Mouse (Mus musculus) spleen, postnatal 0 days (tissue): ENCODE results near the gene Atp6v0a1. TPM values are rescaled to one million over a fixed set of nuclear protein-coding genes. Genes with fewer than 3 reads are reported as not detected.

ENCODE experiments used
- polyA plus RNA-seq: library from polyadenylated mRNA; unstranded; fragments of >200 nt; fragmentation: Nextera tagmentation; extraction: Ambion mirVana; gene quantifications from 2 replicates; pipeline ENCODE4 v1.2.1, GENCODE M21; 2015

Gene Atp6v0a1
- 47.9 and 54.7 TPM in 2 replicates for polyA plus RNA-seq

DNA sequence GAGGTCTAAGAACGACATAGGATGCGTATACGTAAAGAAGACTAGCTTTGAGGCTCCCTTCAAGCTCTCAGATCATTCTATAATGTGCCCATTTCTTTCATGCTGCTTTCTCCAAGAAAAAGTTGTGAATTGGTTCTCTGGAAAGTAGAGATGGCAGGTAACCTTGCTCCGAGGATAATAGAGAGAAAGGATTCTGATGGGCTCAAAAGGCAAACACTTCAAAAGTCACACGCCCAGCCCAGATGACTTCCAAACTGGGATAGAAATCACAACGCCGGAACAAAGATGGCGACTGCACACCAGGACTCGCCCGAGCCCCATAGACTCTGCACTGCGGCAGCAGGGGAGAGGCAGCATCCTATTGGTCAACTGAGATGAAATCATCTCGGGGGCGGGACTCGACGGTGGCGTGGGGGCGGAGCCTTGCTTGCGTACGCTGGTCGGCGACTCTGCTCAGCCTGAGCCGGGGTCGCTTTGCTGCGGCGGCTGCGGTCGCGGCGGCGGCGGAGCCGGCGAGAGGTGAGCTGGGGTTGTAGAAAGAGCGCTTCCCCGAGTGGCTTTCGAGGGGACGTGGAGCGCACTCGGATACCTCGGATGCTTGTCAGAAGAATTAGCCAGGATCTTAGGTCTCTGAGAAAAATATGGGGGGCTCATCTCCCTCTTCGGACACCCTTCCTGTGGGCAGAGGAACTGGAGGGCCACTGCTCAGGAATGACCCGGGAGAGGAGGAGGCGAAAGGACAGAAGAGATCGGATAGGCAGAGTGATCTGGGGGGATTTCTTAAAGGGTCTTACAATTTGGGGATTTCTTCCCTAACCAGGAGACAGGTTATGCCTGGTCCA, at the start of gene Atp6v0a1:
Gene Atp6v0a1 (plus strand): TSS at position 407 of the 842 bp plus-strand sequence.

DNA sequence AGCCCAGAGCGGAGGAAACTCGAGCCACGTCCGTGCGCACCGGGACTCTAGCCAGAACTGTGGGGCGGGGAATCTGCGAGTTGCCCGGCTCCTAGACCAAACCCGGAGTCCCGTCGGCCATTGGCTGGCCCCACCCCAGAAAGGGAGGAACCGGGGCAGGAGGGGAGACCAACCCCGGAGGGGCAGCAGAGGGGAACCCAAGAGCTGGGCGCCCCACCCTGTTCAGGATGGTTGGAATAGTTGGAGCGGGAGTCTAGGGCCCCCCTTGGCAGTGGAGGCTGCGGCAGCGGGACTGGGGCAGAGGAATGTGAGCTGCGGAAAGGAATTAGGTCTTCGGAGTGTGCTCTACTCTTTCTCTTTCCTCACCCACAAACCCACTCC, 38.7 kb upstream of the Atp6v0a1 start, which contains the start of gene Cavin1:
Gene Cavin1 (minus strand): TSS at position 331 of the 381 bp plus-strand sequence.

DNA sequence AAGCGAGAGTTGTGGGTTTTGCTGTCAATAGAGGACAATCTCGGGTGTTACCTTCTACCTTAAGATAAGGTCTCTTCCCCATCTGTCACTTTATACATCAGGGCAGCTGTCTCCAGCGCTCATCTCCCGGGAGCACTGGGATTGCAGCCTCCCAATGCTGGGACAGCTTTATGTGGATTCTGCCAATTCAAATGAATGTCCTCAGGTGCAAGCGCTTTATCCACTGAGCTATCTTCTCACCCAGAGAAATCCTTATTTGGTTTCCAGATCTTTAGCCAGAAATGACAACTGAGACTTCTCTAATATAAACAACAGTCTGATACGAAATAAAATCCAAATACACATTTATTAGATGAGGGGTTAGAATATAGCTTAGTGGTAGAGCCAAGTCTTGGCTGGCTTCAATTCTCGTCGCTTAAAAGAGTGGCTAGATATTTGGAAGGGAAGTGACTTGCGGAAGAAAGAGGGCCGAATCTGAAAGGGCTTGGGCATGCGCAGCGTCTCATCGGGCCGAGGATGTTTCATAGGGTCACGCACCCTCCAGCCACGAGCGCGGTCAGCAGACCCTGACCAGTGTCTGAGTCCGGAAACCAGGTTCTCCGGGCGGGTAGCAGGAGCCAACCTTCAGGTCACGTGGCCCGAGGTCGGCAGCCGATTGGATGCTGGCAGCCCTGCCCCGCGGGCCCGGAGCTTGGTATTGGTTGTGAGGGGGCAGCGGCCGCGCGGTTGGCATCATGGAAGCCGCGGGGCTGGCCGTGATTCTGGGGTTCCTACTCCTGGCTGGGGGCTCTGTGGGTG, 60.3 kb downstream of the Atp6v0a1 start, which contains the start of gene Naglu:
Gene Naglu (plus strand): TSS at position 622 of the 798 bp plus-strand sequence.

DNA sequence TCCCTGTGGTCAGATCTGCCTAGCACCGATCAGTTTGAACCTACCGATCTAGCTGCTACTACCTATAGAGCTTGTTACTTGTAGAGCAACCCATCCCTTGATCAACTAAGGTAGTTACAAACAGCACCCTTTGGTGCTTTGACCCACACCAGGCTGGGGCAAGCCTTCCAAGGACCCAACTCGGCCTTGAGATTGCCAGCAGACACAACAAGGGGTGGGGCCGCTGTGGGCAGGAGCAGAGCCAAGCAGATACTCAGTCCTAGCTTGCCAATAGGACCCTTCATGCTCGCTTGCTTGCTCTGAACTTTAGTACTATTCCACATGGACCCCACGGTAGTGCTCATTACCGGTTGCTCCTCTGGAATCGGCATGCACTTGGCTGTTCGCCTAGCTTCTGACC, 68.9 kb downstream of the Atp6v0a1 start, which contains the start of gene Hsd17b1:
Gene Hsd17b1 (plus strand): TSS at position 291 of the 400 bp plus-strand sequence.

DNA sequence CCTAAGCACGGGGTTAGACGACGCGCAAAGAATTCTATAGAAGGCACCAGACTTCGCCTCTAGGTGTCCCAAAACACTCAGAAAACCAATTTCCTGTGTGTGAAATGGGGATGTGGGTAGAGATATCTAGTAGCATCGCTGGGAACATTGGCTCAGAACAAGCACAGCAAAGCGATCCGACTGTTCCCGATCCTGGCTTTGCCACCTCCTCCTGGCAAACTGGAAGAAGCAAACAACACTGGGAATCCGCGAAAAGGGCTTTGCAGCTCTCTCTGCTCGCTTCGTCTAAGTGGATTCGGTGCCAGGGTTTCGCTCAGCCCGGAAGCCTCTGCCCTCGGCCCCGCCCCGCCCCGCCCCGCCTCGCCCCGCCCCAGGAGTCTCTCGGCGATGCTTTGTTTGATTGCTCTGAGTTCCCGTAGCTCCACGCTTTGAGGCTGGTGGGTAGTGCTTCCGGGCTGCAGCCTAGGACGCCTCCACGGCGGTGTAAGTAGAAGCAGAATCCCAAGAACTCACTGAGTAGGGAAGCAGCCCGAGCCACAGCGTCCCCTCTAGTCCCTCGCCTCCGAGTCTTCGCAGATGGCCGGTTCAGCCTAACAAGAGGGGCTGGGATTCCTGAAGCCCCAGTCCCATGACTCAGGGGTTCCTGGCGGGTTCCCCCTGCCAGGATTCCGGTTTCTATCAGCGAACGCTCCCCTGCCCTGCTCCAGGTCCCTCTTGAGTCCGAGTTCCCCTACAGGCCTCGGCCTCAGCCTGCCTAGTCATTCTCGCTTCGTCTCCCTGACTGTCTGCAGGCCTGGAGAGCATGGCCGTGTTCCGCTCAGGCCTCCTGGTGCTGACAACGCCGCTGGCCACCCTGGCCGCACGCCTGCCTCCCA, 73.2 kb downstream of the Atp6v0a1 start, which contains the start of gene Coasy:
Gene Coasy (plus strand): TSS at position 358 of the 875 bp plus-strand sequence.

DNA sequence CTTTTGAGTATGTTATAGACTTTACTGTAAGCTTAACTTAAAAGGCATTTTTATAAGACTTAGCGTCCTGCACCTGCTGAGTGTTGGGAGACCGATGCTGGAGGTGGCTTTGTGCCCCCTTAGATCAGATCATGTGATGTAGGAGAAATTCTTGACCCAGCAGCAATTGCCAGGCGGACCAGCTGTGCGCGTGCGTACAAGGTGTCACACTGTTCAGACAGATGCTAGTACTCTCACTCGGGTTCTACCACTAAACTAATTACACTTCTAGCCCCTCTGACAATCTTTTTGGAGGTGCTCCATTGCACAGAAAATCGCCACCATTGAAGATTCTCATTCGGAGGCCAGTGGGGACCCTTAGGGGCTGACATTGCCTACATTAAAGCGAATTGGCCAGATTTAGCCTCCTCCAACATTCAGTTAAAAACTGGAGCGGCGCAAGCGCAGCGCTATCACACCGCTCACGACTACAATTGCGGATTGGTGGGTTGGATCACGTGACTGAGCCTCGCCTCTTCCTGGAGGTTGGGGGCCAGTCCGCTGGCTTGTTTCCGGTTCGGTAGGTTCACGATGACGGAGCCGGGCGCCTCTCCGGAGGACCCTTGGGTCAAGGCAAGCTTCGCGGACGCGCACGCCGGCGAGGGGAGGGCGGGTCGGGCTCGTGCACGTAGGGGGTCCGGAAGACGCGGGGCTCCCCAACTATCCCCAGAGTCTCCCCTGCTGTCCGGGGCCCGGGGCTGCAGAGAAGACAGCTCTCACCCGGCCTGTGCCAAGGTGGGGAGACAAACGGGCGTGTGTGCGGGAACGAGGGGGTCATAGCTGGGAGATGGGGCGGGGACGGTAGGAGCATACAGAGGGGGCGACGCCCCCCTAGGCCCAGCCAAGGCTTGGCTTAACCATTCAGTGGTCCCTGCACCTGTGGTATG, 77.8 kb downstream of the Atp6v0a1 start, which contains the start of gene Mlx:
Gene Mlx (plus strand): TSS at position 522 of the 926 bp plus-strand sequence.

DNA sequence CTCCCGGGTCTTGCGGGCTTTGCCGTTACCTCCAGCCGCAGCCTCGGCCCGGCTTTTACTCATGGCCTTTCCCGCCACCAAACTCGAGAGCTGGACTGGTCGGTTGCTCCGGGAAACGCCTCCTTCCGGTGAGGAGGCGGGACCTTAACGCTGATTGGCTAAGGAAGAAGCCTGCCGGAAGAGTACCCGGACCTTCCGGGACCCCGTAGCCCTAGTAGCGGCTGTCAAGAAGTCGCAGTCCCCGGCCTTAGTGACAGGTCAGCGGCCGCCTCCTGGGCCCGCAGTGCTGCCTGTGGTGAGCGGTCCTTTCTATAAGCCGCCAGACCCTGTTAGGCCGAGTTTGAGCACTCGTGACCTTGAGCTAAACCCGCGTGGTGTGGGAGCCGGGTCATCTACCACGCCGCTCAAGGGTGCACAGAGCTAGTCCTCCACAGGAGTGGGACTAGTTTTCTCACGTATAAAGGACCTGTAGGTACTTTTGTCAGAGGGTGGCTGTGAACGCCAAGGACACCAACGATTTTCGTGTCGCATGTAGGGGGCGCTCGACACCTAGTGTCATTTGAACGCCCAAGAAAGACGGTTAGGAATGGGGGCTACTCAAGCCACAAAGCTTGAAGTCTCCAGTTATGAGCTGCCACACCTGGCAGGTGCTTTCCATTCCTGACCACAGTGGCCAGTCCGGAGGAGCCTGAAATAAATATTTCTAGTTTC, 86.2 kb downstream of the Atp6v0a1 start, which contains the start of gene Psmc3ip:
Gene Psmc3ip (minus strand): TSS at position 123 of the 711 bp plus-strand sequence.

Other genes starting within 250 kb of the Atp6v0a1 start
- gene Kcnh4, start 249.5 kb upstream of the Atp6v0a1 start, polyA plus RNA-seq, result 0.05 TPM in 2 replicates
- gene Hcrt, start 246.5 kb upstream of the Atp6v0a1 start, polyA plus RNA-seq, result not detected in 2 replicates
- gene Ghdc, start 238.5 kb upstream of the Atp6v0a1 start, polyA plus RNA-seq, result 2.0 and 3.3 TPM in 2 replicates
- gene Stat5b, start 158.7 kb upstream of the Atp6v0a1 start, polyA plus RNA-seq, result 24.3 and 28.0 TPM in 2 replicates
- 17.4 and 18.3 TPM in 2 replicates for gene Stat5a, start 150.1 kb upstream of the Atp6v0a1 start, polyA plus RNA-seq
- 34.4 and 39.7 TPM in 2 replicates for gene Stat3, start 69.9 kb upstream of the Atp6v0a1 start, polyA plus RNA-seq
- 119 and 141 TPM in 2 replicates for gene Cavin1, start 38.6 kb upstream of the Atp6v0a1 start, polyA plus RNA-seq
- 7.7 and 10.1 TPM in 2 replicates for gene Naglu, start 60.6 kb downstream of the Atp6v0a1 start, polyA plus RNA-seq
- gene Hsd17b1, start 69.0 kb downstream of the Atp6v0a1 start, polyA plus RNA-seq, result 0.38 and 0.65 TPM in 2 replicates
- gene Coasy, start 73.1 kb downstream of the Atp6v0a1 start, polyA plus RNA-seq, result 19.0 and 20.6 TPM in 2 replicates
- gene Mlx, start 77.8 kb downstream of the Atp6v0a1 start, polyA plus RNA-seq, result 26.4 and 29.6 TPM in 2 replicates
- 24.3 and 24.8 TPM in 2 replicates for gene Psmc3ip, start 86.0 kb downstream of the Atp6v0a1 start, polyA plus RNA-seq
- 11.8 and 12.3 TPM in 2 replicates for gene Retreg3, start 110.4 kb downstream of the Atp6v0a1 start, polyA plus RNA-seq
- gene Tubg1, start 110.5 kb downstream of the Atp6v0a1 start, polyA plus RNA-seq, result 33.1 and 39.4 TPM in 2 replicates
- 0.66 and 1.2 TPM in 2 replicates for gene Tubg2, start 146.5 kb downstream of the Atp6v0a1 start, polyA plus RNA-seq
- gene Cntnap1, start 161.1 kb downstream of the Atp6v0a1 start, polyA plus RNA-seq, result 0.18 and 0.65 TPM in 2 replicates
- 2.9 and 4.0 TPM in 2 replicates for gene Plekhh3, start 161.9 kb downstream of the Atp6v0a1 start, polyA plus RNA-seq
- 0.15 and 0.16 TPM in 2 replicates for gene Ccr10, start 166.0 kb downstream of the Atp6v0a1 start, polyA plus RNA-seq
- 9.0 and 10.7 TPM in 2 replicates for gene Ezh1, start 217.0 kb downstream of the Atp6v0a1 start, polyA plus RNA-seq
- gene Ramp2, start 236.6 kb downstream of the Atp6v0a1 start, polyA plus RNA-seq, result 77.1 and 98.8 TPM in 2 replicates
- gene Vps25, start 244.3 kb downstream of the Atp6v0a1 start, polyA plus RNA-seq, result 92.3 and 92.9 TPM in 2 replicates